Mouse (Mus musculus) testis, adult 2 months (tissue): ENCODE results near the gene Irf2bp1.

Source experiments
- CTCF ChIP-seq: fragments of 200-500 bp; IDR thresholded peaks from 2 replicates; pipeline ENCODE4 v1.5.1; 2012; ENCODE audit warnings: low read depth, mild to moderate bottlenecking, inconsistent platforms, low read length, moderate library complexity; ENCODE audit not compliant: control insufficient read depth, insufficient read depth, insufficient replicate concordance
- POLR2A ChIP-seq: fragments of 200-500 bp; IDR thresholded peaks from 2 replicates; pipeline ENCODE4 v1.6.1; 2012; ENCODE audit warnings: low read depth, mild to moderate bottlenecking, inconsistent platforms, low read length, moderate library complexity; ENCODE audit not compliant: control insufficient read depth

DNA sequence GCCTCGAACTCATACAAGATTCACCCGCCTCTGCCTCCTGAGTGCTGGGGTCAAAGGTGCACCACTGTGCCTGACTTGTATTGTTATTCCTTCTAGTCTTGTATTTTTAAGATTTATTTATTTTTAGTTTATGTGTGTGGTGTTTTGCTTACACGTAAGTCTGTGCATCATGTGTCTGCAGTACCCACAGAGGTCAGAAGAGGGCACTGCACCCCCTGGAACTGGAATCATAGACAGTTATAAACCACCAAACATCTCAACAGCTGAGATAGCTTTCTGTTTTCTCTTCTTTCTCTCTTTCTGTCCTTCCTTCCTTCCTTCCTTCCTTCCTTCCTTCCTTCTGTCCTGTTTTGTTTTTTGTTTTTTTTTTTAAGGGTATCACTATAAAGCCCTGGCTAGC lies 32.9 kb upstream of the Irf2bp1 start:
- TF ChIP-seq CTCF (no peak), POLR2A (no peak)
